Mouse (Mus musculus) olfactory bulb, adult 2 months (tissue): ENCODE measurements at regions not wholly inside any gene's neighbourhood (a gene's known extent, or its start where the extent isn't known, plus 50 kb on each side); places are given as distances from the start of the nearest gene placed in this dataset.

ENCODE experiments used
- CTCF ChIP-seq: fragments of 200-500 bp; IDR thresholded peaks from 2 replicates; pipeline ENCODE4 v1.5.1; 2012; ENCODE audit warnings: low read depth, mild to moderate bottlenecking, low read length, moderate library complexity; ENCODE audit not compliant: insufficient read depth
- POLR2A ChIP-seq: fragments of 200-500 bp; IDR thresholded peaks from 2 replicates; pipeline ENCODE4 v1.6.1; 2012; ENCODE audit warnings: mild to moderate bottlenecking, low read depth, low read length, moderate library complexity; ENCODE audit not compliant: insufficient read depth

DNA sequence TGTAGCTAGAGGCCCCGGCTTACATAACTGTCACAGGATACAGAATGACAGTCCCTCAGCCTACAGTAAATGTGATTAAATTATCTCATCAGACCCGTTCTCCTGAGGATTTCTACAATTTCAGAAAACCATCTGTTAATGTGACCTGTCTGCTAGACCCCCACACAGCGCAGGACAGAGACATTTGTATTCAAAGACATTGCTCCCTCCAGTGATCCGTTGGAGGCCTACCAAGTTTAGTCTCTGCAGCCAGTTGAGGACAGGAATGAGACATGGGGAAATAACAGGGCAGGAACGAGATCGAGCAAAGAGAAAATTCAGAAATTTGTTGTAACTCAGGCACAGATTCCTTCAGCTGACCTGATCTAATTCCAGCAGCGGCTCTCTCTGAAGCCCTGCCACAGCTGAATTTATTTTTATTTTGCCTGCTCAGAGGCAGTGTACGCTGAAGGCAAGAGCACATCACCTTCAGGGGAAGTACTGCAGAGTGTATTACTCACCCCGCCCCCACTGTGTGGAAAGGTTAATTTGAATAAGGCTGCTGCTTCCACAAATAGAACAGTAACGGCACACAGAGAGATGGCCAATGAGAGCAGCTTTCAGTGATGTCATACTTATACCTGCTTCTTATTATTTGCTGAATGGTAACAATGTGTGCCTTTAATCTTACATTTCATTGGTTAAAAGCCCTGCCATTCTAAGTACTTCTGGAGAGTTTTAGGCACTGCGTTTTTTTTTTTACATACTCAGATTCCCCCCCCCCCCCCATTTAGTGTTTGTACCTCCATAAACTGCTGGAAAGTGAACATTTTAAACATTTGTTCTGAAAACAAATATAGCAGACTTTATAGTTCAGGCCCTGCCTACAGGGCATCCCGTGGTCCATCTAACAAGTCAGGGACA, 176.9 kb upstream of the Klf12 start:
- TF ChIP-seq CTCF: no peak
- no peak for TF ChIP-seq POLR2A
